Mouse (Mus musculus): Measurements from ENCODE around the gene Ahcyl1. TPM values are rescaled to one million over a fixed set of nuclear protein-coding genes. Genes with fewer than 3 reads are reported as not detected.
"Not testable (repeated sequence)": the region's sequence is repeated elsewhere in the genome, so short reads cannot be mapped to it uniquely, and the experiment has no call there.

Gene Ahcyl1
- polyA plus RNA-seq, 1 experiment from 2014 or later: 94.5 TPM

DNA sequence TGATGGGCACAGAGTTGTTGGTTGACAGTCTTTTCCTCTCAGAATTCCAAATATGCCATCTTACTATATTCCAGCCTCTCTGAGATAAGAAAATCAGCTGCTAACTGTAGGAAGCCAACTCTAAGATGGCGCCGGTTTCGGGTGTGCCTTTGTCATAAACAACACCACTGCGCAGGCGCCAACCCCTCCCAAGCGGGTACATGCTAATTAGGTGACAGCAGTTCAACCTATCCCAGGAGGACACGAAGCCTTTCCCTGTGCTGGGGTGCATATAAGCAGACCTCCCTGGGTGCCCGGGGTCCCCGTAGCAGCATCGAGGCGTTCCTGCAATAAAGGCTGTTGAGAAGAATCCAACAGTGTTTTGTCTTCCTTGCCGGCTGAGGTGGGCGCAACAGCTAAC lies 39.3 kb upstream of the Ahcyl1 start:
- H3K9ac ChIP-seq; H3K27ac ChIP-seq; H3K9me3 ChIP-seq (replicated peaks); H3K36me3 ChIP-seq; H3K4me3 ChIP-seq (replicated peaks); H3K4me2 ChIP-seq; ATAC-seq (replicated peaks; ENCODE audit: low FRiP score); H3K27me3 ChIP-seq: not testable (repeated sequence)
- WGBS: 93% methylated on average over 13 of the region's 13 CpGs
- peaks cover 26% of the 10 kb centered on the region for H3K4me1 ChIP-seq

DNA sequence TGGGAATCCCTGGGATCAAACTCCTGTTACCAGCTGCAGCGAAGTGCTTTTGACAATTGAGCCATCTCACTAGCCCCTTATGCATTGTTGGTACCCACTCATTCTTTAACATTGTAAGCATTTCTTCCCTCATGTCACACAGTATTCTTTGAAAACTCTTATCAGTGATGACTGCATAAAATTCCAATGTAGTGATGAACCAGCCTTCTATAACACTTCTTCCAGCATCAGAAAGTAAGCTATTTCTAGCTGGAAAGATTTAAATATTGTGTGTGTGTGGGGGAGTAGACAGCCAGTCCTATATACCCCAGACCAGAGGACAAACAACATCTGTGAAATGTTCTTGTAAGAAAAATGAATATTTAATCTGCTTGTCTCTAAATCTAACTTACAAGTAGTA lies 37.0 kb upstream of the Ahcyl1 start:
- Histone ChIP-seq H3K9me3 (replicated peaks) (no peaks in the 10 kb centered on the region), H3K36me3 (no peaks in the 10 kb centered on the region), H3K4me1 (peaks cover 12% of the 10 kb centered on the region; the same call in 1 of the 2 replicates), H3K4me3 (replicated peaks) (no peak overlapping the region), H3K4me2 (no peak overlapping the region), H3K27ac (no peak overlapping the region), H3K27me3 (no peaks in the 10 kb centered on the region), H3K9ac (no peak overlapping the region)
- 93% methylated on average over 1 of the region's 1 CpGs for WGBS
- ATAC-seq (replicated peaks; ENCODE audit: low FRiP score): no peak

DNA sequence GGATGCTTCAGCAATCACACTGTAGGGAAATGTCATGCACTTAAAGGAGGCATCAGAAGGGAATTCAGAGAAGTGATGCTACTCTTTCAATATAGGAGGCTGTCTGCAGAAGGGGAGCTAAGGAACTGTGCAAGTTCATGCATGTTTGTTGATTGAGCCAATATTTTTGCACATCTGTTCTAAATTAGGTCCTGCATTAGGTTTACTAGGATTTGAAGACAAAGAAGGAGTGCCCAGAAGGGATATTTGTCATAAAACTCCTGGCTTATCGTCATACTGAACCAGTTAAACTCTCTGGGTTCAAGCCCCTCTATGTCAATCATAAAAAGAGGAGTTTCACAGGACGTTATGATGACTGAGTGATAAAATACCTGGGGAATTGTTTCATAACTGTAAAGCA lies 33.9 kb upstream of the Ahcyl1 start:
- Histone ChIP-seq H3K27me3 (no peaks in the 10 kb centered on the region), H3K4me2 (no peak overlapping the region), H3K4me1 (peaks cover 12% of the 10 kb centered on the region; the same call in 1 of the 2 replicates), H3K36me3 (no peaks in the 10 kb centered on the region), H3K9ac (no peak overlapping the region), H3K4me3 (replicated peaks) (no peak overlapping the region), H3K9me3 (replicated peaks) (no peaks in the 10 kb centered on the region), H3K27ac (no peak overlapping the region)
- no peak for ATAC-seq (replicated peaks; ENCODE audit: low FRiP score)
- 73% methylated on average over 2 of the region's 2 CpGs for WGBS

DNA sequence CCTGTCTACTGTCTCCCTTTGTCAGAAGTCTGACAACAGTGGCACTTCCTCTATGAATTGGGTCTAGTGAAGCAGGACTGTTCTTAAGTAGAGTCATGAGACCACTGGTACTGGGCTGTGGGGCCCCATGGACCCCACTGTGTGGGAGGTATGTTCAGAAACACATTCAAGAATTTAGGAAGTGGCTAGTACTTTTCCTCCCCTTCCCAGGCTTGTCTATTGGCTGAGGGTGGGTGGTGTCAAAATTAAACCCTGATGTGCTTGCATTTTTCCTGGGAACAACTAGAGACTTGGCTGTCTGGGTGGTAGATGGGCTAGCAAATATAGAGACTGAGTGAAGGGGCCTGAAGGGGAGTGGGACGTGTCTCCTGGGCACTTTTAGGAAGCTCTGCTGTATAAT lies 32.1 kb upstream of the Ahcyl1 start:
- Histone ChIP-seq H3K9ac (no peak overlapping the region), H3K9me3 (replicated peaks) (no peaks in the 10 kb centered on the region), H3K27me3 (peaks cover 4% of the 10 kb centered on the region; the same call in 1 of the 2 replicates), H3K4me1 (peaks cover 6% of the 10 kb centered on the region; the same call in 1 of the 2 replicates), H3K4me2 (no peak overlapping the region), H3K27ac (no peak overlapping the region), H3K36me3 (no peaks in the 10 kb centered on the region), H3K4me3 (replicated peaks) (no peak overlapping the region)
- no peak for ATAC-seq (replicated peaks; ENCODE audit: low FRiP score)
- 62% methylated on average over 1 of the region's 1 CpGs for WGBS

DNA sequence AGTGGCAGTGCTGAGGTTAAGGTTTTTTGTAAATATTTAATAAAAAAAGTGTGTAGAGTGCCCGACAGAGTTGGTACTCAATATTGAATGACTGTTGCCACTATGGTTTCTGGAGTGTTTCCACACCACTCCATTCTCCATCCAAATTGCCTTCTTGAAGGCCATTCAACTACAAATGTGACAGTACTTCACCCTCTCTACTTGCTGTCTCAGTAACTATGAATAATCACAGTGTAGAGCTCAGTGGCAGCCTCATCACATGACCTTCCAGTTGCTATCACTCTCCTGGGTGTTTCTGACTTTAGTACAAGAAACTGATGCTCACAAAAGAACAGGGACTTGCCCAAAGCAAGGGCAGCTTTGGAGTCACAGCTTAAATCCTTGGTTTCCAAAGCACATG lies 19.6 kb upstream of the Ahcyl1 start:
- H3K4me1 ChIP-seq: peaks cover 4% of the 10 kb centered on the region; the same call in 1 of the 2 replicates
- no peak overlapping the region for H3K9ac ChIP-seq
- H3K4me2 ChIP-seq: no peak overlapping the region
- no peaks in the 10 kb centered on the region for H3K36me3 ChIP-seq
- no peak for ATAC-seq (replicated peaks; ENCODE audit: low FRiP score)
- no peak overlapping the region for H3K4me3 ChIP-seq (replicated peaks)
- 89% methylated on average over 1 of the region's 1 CpGs for WGBS
- no peaks in the 10 kb centered on the region for H3K9me3 ChIP-seq (replicated peaks)
- H3K27me3 ChIP-seq: no peaks in the 10 kb centered on the region
- no peak overlapping the region for H3K27ac ChIP-seq

DNA sequence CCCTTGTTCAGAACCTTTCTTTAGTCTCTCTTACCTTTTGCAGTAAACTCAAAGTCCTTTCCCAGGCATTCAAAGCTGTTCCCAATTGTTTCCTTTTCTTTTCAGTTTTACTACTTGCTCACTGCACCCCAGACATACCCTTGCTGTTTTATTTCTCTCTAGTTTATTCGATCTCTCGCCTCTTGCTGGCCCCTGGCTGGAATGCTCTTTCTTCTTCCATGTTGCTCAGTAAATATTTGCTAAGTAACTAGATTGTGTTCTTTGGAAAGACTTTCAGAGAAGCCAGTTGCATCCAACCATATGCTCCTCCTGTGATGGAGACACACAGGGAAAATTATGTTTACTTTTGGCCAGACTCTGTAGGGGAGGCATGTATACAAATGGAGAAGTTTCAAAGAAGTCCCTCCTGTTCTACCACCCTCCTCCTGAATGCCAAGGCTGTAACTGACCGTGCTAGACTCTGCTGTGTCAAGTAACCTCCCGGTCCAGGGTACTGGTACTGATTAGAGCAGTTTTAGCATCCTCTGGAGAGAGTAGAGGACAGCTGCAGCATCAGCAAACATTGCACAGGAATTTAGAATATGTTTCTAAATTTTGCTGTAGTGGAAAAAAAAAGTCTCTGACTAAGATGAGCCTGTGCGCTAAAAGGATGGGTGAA lies 18.0 kb upstream of the Ahcyl1 start:
- peak overlapping the region; percentile 35; the same call in 1 of the 2 replicates for H3K27ac ChIP-seq
- no peak overlapping the region for H3K9ac ChIP-seq
- H3K4me2 ChIP-seq: no peak overlapping the region
- H3K4me3 ChIP-seq (replicated peaks): no peak overlapping the region
- ATAC-seq (replicated peaks; ENCODE audit: low FRiP score): no peak
- H3K36me3 ChIP-seq: no peaks in the 10 kb centered on the region
- no peaks in the 10 kb centered on the region for H3K27me3 ChIP-seq
- H3K9me3 ChIP-seq (replicated peaks): no peaks in the 10 kb centered on the region
- 46% methylated on average over 5 of the region's 5 CpGs for WGBS
- peaks cover 4% of the 10 kb centered on the region; the same call in 1 of the 2 replicates for H3K4me1 ChIP-seq

DNA sequence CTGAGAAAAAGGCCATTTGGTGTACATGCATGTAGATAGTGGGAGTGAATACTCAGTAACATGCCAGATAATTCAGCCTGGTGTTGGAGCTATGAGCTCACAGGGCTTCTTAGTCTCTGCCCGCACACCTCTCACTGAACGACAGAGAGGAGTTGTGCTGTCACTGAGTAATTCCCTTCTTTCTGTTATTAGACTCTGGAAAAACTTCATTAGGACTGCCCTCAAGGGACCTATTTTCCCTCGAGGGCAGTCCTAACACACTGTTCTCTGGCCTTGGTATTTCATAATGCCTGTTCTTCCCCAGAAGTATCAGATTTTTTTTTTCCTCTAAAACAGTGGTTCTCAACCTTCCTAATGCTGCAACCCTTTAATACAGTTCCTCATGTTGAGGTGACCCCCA lies 15.7 kb upstream of the Ahcyl1 start:
- Histone ChIP-seq H3K4me3 (replicated peaks) (no peak overlapping the region), H3K27ac (no peak overlapping the region), H3K36me3 (no peaks in the 10 kb centered on the region), H3K4me2 (no peak overlapping the region), H3K9ac (no peak overlapping the region), H3K4me1 (peaks cover 4% of the 10 kb centered on the region; the same call in 1 of the 2 replicates), H3K27me3 (no peaks in the 10 kb centered on the region), H3K9me3 (replicated peaks) (no peaks in the 10 kb centered on the region)
- 44% methylated on average over 3 of the region's 3 CpGs for WGBS
- no peak for ATAC-seq (replicated peaks; ENCODE audit: low FRiP score)

DNA sequence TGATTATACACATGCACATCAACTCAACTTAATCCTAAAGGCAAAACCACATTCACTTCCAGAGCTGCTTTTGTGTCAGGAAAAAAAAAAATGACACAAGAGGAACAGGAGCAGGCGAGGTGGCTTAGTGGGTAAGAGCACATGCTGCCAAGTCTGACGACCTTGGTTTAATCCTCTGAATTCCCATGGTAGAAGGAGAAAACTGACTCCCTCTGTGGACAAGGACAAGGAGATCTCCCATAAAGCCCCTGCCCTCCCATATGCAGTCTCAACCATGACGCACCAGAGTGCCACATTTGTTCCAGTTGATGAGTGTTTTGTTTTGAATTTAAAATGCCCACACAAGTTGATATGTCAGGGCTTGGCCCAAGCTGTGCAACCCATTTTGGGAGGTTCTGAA lies 12.8 kb upstream of the Ahcyl1 start:
- Histone ChIP-seq H3K36me3 (no peaks in the 10 kb centered on the region), H3K9ac (no peak overlapping the region), H3K4me1 (no peaks in the 10 kb centered on the region), H3K27ac (no peak overlapping the region), H3K9me3 (replicated peaks) (no peaks in the 10 kb centered on the region), H3K27me3 (no peaks in the 10 kb centered on the region), H3K4me3 (replicated peaks) (no peak overlapping the region), H3K4me2 (no peak overlapping the region)
- 71% methylated on average over 3 of the region's 3 CpGs for WGBS
- ATAC-seq (replicated peaks; ENCODE audit: low FRiP score): no peak

DNA sequence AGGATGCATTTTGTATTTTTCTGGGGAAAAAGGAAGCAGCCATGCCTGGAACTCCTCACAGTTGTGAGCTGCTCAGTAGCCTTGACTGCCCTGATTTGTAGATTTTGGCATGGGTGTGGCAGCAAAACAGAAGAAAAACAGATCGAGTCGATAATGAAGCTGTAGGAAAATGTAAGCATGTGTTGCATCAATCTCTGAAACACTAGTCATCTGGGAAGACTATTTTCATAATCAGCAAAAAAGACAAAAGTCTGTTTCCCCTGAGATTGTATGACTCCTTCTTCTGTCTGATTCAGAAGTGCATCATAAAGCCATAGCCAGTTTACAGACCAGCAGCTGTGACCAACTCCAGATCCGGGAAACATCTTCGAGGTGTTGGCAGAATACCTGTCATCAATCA lies 10.9 kb upstream of the Ahcyl1 start:
- Histone ChIP-seq H3K36me3 (no peaks in the 10 kb centered on the region), H3K4me3 (replicated peaks) (no peak overlapping the region), H3K4me2 (no peak overlapping the region), H3K27me3 (no peaks in the 10 kb centered on the region), H3K9me3 (replicated peaks) (no peaks in the 10 kb centered on the region), H3K4me1 (no peaks in the 10 kb centered on the region), H3K9ac (no peak overlapping the region), H3K27ac (no peak overlapping the region)
- ATAC-seq (replicated peaks; ENCODE audit: low FRiP score): no peak
- 70% methylated on average over 4 of the region's 4 CpGs for WGBS

DNA sequence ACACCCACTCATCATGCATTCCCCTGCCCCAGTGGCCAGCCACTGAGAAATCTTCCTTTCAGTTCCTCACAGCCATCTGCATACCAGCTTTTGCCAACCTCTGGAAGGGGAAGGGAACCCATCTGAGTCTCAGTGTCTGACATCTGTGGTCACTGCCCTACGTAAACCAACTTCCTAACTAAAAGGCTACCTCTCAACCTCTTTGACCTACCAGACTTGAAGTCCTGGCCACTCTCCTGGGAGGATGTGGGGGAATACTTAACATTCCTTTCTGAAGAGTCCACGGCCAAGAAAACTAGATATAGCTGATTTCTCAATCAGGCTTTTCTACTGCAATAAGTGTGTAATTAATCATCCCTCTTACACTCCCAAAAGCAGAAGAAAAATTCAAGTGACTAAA lies 9.8 kb upstream of the Ahcyl1 start:
- no peak for ATAC-seq (replicated peaks; ENCODE audit: low FRiP score)
- 44% methylated on average over 2 of the region's 2 CpGs for WGBS

DNA sequence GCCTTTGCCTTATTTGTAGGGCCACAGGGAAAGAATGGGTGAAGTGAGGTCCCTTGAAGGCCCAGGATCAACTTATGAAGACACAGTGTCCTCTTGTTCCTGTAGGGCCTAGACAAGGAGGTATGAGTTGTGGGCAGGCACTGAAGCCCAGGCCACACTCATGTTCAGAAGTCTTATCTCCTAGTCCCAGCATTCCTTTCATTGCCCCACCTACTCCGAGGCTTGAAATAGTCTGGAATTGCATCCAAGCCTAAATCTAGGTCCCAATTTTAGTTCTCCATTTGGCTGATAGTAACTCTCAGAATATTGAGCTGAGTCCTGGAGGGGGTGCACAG lies 8.0 kb upstream of the Ahcyl1 start:
- no peaks in the 10 kb centered on the region for H3K27me3 ChIP-seq
- no peak overlapping the region for H3K9ac ChIP-seq
- H3K36me3 ChIP-seq: no peaks in the 10 kb centered on the region
- H3K9me3 ChIP-seq (replicated peaks): no peaks in the 10 kb centered on the region
- no peak for ATAC-seq (replicated peaks; ENCODE audit: low FRiP score)
- WGBS: 89% methylated on average over 1 of the region's 1 CpGs
- H3K4me3 ChIP-seq (replicated peaks): no peak overlapping the region
- H3K4me2 ChIP-seq: no peak overlapping the region
- H3K27ac ChIP-seq: no peak overlapping the region
- no peaks in the 10 kb centered on the region for H3K4me1 ChIP-seq

More for the DNA sequence above, 9.8 kb upstream of the Ahcyl1 start:
- no peaks in the 10 kb centered on the region for H3K36me3 ChIP-seq
- no peak overlapping the region for H3K4me3 ChIP-seq (replicated peaks)
- H3K27ac ChIP-seq: no peak overlapping the region
- H3K9ac ChIP-seq: no peak overlapping the region
- no peak overlapping the region for H3K4me2 ChIP-seq
- no peaks in the 10 kb centered on the region for H3K9me3 ChIP-seq (replicated peaks)
- no peaks in the 10 kb centered on the region for H3K4me1 ChIP-seq
- no peaks in the 10 kb centered on the region for H3K27me3 ChIP-seq

DNA sequence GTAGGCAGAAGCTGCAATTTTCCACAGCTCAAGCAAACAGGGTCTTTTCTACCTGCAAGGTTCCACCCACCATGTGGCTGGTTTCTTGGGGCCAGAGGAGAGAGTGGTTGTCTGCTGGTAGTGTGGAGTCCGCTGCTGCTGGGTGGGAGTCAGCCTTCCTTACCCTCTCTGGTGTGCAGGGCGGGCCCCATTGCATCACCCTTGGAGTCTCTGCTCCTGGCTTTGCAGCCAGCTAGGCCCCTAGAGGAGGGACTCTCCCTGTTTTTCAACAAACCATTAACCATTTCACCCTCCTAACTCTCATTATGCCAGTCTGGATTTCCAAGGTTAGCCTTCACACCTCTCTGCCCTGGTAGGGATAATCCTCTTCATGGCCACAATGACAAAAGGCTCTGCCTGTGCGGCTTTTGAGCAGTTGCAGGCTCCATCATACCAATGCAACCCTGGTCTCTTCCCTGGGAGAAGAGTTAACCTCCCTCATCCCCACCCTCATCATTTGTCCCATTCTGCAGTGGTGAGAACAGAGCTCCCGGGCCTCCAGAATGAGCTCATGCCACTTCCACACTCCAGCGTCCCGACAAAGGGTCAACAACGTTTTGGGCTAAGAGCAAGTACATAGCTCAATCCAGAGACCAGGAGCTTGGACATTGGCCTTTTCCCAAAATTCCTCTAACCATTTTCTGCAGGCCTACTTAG lies 7.5 kb upstream of the Ahcyl1 start:
- Histone ChIP-seq H3K4me3 (replicated peaks) (no peak overlapping the region), H3K4me1 (no peaks in the 10 kb centered on the region), H3K27me3 (no peaks in the 10 kb centered on the region), H3K9ac (no peak overlapping the region), H3K36me3 (no peaks in the 10 kb centered on the region), H3K4me2 (no peak overlapping the region), H3K27ac (no peak overlapping the region), H3K9me3 (replicated peaks) (no peaks in the 10 kb centered on the region)
- ATAC-seq (replicated peaks; ENCODE audit: low FRiP score): no peak
- 83% methylated on average over 7 of the region's 7 CpGs for WGBS

Measured in kidney, embryonic 15.5 days (tissue).